Mouse (Mus musculus) c-Kit-positive CD71-negative TER-119-negative erythroid progenitor cells, embryonic 14.5 days (primary cell): ENCODE measurements around the gene Olfr726.
A peak's percentile ranks its signal among the peaks of the same experiment; 100 is the strongest.

Source experiments
- DNase-seq: peaks from one replicate; pipeline ENCODE4 v3.0.0-alpha.2; 2013; ENCODE audit warnings: low read depth

Olfr726 gene

DNA sequence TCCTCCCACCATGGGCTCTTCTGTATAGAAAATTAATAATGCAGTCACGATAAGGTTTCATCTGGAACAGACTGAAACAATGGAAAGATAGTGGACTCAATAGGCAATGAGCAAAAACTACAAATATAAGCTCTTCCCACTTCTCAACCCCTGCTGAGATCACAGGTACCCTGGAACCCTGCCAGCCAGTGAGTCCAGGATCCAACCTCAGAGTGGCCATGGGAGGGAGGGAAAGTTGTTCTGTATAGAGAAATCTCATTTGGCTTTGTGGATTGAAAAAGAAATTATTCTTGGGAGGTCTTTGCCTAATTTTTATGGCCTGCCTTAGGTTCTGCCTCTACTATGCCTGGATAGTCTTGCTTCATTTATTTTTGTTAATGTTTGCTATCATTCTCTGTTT lies at the start of gene Olfr726:
TSS of gene Olfr726 (minus strand) at position 101 of the 400 bp plus-strand sequence.
- DNase-seq, result no peak

DNA sequence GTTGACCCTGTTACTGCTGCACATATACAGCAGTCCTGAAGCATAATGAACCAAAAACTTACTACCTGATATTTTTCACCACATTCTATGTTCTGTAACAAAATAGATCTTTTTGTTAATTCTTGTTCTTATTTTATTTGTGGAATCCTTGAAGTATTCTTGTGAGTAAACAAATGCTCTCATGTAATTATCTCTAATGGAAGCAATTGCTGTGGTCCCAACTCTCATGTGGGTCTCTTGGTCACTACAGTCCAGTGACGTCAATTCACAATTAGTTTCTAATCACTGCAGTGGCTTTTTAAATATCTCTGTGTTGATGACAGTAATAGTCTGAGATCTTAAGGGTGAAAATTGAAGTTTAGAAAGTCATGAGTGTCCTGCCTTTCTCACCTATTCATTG lies 32.1 kb upstream of the Olfr726 start, which contains the start of gene Olfr727:
TSS of gene Olfr727 (plus strand) at position 301 of the 400 bp plus-strand sequence.
- no peak for DNase-seq

DNA sequence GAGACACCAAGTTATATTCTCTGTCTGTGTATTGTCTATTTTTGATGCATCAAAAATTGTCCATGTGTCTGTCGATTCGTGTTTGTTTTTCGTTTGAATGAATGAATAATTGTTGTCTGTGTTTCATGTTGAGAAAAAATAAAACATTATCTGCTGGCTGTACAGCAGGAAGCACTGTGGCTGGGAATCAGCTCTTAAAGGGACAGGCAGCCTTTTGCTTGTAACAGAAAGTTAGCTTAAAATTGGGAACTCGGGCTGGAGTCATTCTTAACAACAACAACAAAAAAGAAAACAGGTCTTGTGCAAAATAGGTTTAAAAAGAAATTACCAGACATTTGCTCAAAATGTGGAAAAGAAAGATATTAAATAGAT lies 28.0 kb downstream of the Olfr726 start:
- DNase-seq, result no peak

DNA sequence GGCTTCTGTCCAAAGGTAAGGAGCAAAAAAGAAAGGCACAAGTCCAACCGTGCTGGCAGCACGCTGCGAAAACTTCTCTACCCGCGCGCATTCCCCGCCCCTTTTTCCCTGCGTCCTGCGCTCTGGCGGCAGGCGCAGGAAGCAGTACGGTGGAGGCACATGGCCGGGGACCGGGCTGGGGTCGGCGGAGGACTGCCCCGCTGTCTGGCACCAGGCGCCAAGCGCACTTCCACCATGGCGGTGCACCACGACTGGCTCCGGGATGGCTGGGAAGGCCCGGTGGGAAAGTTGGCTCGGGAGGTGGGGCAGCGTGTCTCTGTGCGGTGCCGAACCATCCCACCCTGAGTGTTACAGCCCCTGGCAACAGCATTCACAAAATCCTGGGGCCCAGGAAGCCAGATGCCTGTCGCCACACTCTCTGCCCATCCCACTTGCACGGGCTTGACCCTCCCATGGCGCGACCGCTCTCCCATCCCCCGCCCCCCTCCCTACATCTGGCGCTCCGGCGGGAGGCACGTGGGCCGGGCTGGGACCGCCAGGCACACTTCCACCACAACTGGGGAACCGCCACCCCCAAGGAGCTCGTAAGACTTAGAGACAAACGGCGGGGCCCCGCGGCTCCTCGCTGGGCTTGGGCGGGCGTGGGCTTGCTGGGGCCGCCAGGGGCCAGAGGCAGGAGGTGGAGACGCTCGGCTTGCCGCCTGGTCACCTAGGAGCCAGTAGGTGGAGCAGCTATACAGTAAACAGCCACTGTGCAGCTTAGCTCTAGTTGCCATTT lies 28.6 kb downstream of the Olfr726 start:
- DNase-seq, result peak; percentile 43

DNA sequence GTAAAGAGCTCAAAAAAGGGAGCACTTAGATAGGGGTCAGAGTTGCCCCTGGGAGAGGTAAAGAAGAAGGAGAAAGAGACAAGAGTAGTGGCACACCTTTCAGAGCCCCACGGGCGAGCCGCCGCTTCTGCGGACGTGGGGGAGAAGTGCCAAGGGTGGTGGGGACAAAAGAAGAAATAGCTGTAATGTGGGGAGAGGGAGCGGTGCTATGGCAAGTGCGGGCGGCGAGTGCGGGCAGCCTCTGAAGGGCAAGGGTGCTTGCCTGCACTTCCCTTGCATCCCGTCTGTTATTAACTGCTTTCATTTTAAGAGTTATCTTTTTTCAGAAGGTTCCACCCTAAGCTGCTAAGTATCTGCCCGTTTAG lies 29.2 kb downstream of the Olfr726 start:
- no peak for DNase-seq

DNA sequence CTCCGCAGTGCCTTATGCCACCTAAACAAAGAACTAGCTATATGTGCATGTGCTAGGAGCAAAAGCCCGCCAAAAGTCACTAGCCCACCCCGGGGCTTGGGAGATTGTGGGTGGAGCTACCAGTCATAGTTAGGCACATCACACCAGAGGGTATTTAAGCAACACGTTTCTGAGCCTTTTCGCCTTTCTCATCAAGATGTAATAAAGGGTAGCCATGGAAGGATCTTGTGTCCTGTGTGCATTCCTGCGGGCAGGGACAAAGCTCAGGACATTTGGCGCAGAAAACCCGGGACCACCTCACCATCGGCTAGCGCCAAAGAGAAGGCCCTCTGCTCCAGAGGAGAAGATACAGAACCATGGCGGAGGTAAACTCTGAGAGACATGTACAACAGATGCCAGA lies 29.6 kb downstream of the Olfr726 start:
- no peak for DNase-seq

DNA sequence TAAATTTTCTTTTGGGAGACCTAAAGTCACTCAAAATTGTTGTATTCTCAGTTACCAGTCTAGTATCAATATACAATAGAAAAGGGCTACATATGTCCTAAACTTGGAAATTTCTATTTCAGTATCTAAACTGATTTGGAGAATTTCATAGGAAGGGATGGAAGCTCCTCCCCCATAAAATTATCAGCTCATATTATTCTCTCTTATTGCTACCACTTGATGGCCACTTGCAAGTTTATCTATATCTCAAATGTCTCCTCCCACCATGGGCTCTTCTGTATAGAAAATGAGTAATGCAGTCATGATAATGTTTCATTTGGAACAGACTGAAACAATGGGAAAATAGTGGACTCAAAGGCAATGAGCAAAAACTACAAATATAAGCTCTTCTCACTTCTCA lies 50.5 kb downstream of the Olfr726 start, which contains the start of gene Olfr725:
TSS of gene Olfr725 (minus strand) at position 101 of the 400 bp plus-strand sequence.
- DNase-seq, result no peak
